Mouse (Mus musculus) neural tube, embryonic 12.5 days (tissue): ENCODE results near the gene Ccm2. TPM values are rescaled to one million over a fixed set of nuclear protein-coding genes. Genes with fewer than 3 reads are reported as not detected.

Source experiments
- ATAC-seq: fragments of 200-750 bp; cut with Nextera tagmentation; 2 replicates; pipeline ENCODE4 v1.8.0; 2017; ENCODE audit warnings: low read depth, mild to moderate bottlenecking, moderate TSS enrichment, moderate library complexity; ENCODE audit not compliant: low FRiP score
- H3K27ac ChIP-seq: fragments of 300-500 bp; sonication (generic); 2 replicates; pipeline ENCODE4 v1.5.1; 2016
- H3K27me3 ChIP-seq: fragments of 300-500 bp; sonication (generic); replicated peaks from 2 replicates; pipeline ENCODE4 v1.6.1; 2016; ENCODE audit warnings: mild to moderate bottlenecking
- H3K36me3 ChIP-seq: fragments of 300-500 bp; sonication (generic); 2 replicates; pipeline ENCODE4 v1.6.1; 2016; ENCODE audit warnings: mild to moderate bottlenecking
- H3K4me1 ChIP-seq: fragments of 300-500 bp; sonication (generic); 2 replicates; pipeline ENCODE4 v1.6.1; 2016
- H3K4me2 ChIP-seq: fragments of 300-500 bp; sonication (generic); replicated peaks from 2 replicates; pipeline ENCODE4 v1.6.1; 2016; ENCODE audit warnings: mild to moderate bottlenecking
- H3K4me3 ChIP-seq: fragments of 300-500 bp; sonication (generic); 2 replicates; pipeline ENCODE4 v1.5.1; 2016
- H3K9ac ChIP-seq: fragments of 300-500 bp; sonication (generic); 2 replicates; pipeline ENCODE4 v1.6.1; 2016; ENCODE audit warnings: mild to moderate bottlenecking
- H3K9me3 ChIP-seq: fragments of 300-500 bp; sonication (generic); 2 replicates; pipeline ENCODE4 v1.6.1; 2016; ENCODE audit warnings: mild to moderate bottlenecking
- WGBS: fragments of 180-500 bp; shearing (Covaris S2); methylation state at CpG from one replicate; pipeline ENCODE4 v1.1.7; 2016; 5-methylcytosine and 5-hydroxymethylcytosine counted together
- polyA plus RNA-seq: library from polyadenylated mRNA; unstranded; fragments of >200 nt; fragmentation: Nextera tagmentation; extraction: Ambion mirVana; gene quantifications from 2 replicates; pipeline ENCODE4 v1.2.1, GENCODE M21; 2016

The Ccm2 gene
- polyA plus RNA-seq, 1 experiment from 2014 or later = 100 TPM

DNA sequence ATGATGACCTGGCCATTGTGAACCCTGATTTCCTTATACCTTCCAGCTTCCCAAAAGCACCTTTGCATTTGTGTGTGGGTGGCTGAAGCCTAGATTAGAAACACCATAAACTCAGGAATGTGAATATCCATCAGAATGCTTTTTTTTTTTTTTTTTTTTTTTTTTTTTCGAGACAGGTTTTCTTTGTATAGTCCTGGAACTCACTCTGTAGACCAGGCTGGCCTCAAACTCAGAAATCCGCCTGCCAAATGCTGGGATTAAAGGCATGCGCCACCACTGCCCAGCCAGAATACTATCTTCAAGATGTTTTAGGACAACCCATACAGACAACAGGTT, 862 bp upstream of the Ccm2 start:
- Histone ChIP-seq H3K9ac (peak overlapping the region; percentile 93), H3K9me3 (no peaks in the 10 kb centered on the region), H3K36me3 (0 out of 2 replicates have a peak, but pooled peaks cover under 1% of the 10 kb centered on the region), H3K4me2 (peak overlapping the region; percentile 68), H3K4me1 (peaks cover 10% of the 10 kb centered on the region), H3K4me3 (peak overlapping the region; percentile 91), H3K27me3 (no peaks in the 10 kb centered on the region), H3K27ac (peak overlapping the region; percentile 90)
- 27% methylated on average over 3 of the region's 3 CpGs for WGBS
- ATAC-seq = 0 out of 2 replicates have a peak, but pooled peaks have one; percentile 1

DNA sequence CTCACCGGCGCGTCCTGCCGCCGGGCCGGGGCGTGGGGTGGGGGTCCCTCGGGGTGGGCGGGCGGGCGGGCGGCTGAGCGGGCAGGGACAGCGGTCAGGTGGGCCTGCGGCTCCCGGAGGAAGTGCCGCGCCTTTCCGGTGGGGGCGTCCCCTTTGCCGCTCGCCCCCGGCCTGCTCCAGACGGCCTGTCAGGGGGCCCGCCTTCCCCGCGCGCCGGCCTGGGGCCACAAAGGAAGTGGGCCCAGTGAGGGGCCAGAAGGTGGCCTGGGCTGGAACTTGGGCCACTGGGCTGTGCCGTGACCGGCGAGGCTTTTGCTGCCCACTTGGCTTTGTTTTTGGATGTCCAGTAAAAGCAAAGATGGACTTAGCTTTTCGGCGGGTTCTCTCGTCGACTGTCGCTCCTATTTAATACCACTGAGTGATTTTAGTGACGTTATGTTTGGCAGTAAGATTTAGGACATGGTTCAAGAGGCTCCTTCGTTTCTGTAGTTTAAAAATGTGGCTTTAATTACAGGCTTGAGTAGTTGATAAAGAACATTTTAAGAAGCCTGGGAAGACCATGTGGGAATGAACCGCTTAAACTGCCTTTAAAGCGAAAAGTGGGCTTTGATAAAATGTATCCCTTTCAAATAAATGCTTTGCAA, 472 bp downstream of the Ccm2 start:
- Histone ChIP-seq H3K9me3 (no peaks in the 10 kb centered on the region), H3K4me1 (peaks cover 10% of the 10 kb centered on the region), H3K27ac (peak overlapping the region; percentile 90), H3K4me3 (peak overlapping the region; percentile 91), H3K36me3 (peaks cover 4% of the 10 kb centered on the region; the same call in 1 of the 2 replicates), H3K27me3 (no peaks in the 10 kb centered on the region), H3K4me2 (peak overlapping the region; percentile 68), H3K9ac (peak overlapping the region; percentile 93)
- ATAC-seq = peak; percentile 73
- 1% methylated on average over 34 of the region's 41 CpGs for WGBS

DNA sequence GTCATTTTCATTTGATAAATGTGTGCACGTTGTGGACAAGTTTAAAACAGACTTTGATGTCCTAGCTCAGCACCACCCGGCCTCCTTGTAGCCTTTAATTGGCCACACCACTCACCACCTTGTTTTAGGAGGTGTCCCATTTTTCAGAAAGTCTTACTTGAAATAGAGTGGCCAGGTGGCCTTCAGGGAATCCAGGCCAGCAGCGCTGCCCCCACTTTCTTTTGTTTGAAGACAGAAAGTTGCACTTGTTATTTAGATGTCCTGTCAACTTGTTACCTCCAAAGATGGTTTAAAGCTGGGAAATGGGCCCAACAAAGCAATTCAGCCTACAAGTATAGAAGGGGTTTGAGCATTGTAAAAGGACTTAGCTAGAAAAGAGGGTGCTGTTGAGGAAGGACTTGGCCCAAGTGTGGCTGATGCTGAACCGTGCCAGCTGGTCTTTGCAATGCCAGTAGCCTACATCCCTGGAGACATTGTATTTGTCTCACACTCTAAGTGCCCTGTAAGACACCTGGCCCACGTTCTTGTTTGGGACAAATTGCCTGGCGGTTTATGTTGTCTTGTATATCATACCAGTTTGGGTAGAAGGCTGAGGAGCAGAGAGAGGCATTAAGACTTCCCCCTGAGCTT, 1.1 kb downstream of the Ccm2 start:
- H3K27ac ChIP-seq = no peak overlapping the region
- no peak for ATAC-seq
- no peaks in the 10 kb centered on the region for H3K27me3 ChIP-seq
- H3K9me3 ChIP-seq = no peaks in the 10 kb centered on the region
- H3K4me2 ChIP-seq = peak overlapping the region; percentile 68
- H3K36me3 ChIP-seq = peaks cover 7% of the 10 kb centered on the region; the same call in 1 of the 2 replicates
- 31% methylated on average over 6 of the region's 6 CpGs for WGBS
- peak overlapping the region; percentile 93 for H3K9ac ChIP-seq
- H3K4me1 ChIP-seq = peaks cover 10% of the 10 kb centered on the region
- H3K4me3 ChIP-seq = peak overlapping the region; percentile 91

DNA sequence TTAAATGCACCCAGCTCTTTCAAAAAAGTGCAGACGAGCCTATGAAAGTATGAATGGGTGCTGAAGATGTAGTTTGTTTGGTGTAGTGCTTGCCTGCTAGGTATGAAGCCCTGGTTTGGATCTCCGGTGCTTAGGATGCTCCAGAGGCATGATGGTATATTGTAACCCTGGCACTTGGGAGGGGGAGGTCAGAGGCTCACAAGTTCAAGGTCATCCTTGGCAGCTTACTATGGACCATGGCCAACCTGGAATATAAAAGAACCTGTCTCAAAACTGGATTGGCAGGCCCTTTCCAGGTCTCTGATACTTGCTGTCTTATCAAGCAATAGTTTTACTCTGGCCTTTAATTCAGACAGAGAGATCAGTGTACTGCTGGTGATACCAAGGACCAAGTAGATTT, 3.1 kb downstream of the Ccm2 start:
- Histone ChIP-seq H3K27me3 (no peaks in the 10 kb centered on the region), H3K4me3 (no peak overlapping the region), H3K36me3 (peaks cover 10% of the 10 kb centered on the region; the same call in 1 of the 2 replicates), H3K4me2 (no peak overlapping the region), H3K27ac (no peak overlapping the region), H3K4me1 (peaks cover 10% of the 10 kb centered on the region), H3K9me3 (no peaks in the 10 kb centered on the region), H3K9ac (no peak overlapping the region)
- ATAC-seq = no peak
- 96% methylated on average over 2 of the region's 2 CpGs for WGBS

DNA sequence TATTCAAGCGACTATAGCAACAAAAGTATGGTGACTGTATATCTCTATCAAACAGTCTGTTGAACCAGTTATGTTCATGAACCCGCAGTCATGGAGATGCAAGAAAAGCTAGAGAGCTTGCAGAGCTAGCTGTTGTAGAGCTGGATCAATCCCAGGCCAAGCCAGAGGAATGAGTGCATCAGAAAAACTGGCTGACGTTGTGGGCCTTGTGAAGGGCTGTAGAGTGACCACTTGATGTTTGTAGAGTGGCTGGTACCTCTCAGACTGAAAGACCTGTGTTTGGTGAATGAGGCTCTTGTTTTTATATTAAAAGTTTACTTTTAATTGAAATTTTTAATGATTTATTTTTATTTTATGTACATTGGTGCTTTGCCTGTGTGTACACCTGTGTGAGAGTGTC, 3.5 kb downstream of the Ccm2 start:
- Histone ChIP-seq H3K4me3 (no peak overlapping the region), H3K27ac (no peak overlapping the region), H3K9me3 (no peaks in the 10 kb centered on the region), H3K4me1 (peaks cover 10% of the 10 kb centered on the region), H3K36me3 (peaks cover 10% of the 10 kb centered on the region; the same call in 1 of the 2 replicates), H3K27me3 (no peaks in the 10 kb centered on the region), H3K9ac (no peak overlapping the region), H3K4me2 (no peak overlapping the region)
- WGBS = 95% methylated on average over 3 of the region's 3 CpGs
- ATAC-seq = no peak

DNA sequence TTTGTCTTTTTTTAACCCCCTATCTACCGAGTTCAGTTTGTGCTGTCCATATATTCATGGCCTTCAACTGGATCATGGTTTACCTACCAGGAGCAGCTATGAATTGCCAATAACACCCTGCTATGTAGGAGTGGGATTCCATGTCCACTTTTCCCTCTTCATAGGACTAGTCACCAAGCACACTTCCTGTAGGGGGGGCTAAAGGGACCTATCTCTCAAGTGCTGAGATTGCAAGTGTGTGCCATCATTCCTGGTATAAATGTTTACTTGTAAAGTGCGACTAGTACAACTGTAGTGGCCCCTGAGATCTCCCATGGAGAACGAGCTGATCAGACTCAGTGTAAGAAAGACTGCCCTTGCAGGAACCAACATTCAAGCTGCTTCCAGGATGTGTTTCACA, 11.5 kb downstream of the Ccm2 start:
- no peak for ATAC-seq
- no peaks in the 10 kb centered on the region for H3K9me3 ChIP-seq
- no peaks in the 10 kb centered on the region for H3K27me3 ChIP-seq
- H3K4me3 ChIP-seq = no peak overlapping the region
- no peak overlapping the region for H3K4me2 ChIP-seq
- H3K9ac ChIP-seq = no peak overlapping the region
- WGBS = 84% methylated on average over 3 of the region's 3 CpGs
- H3K27ac ChIP-seq = no peak overlapping the region
- peaks cover 10% of the 10 kb centered on the region for H3K36me3 ChIP-seq
- H3K4me1 ChIP-seq = no peaks in the 10 kb centered on the region

DNA sequence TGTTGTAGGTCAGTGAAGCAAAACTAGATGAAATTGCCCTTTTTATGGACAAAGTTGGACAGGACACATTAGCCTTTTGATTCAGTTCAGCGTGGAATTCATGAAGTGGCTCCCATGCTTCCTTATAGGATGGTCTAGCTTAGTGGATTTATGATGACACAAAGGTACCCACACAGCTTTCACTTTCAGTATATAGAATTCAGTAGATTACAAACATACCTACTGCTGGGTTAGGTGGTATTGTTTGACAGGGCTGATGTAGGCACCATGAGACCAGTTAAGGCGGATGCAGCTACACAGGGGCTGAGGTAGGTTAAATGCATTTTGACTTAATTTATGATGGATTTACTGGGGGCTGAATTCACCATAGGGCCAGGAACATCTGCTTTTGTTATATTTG, 13.3 kb downstream of the Ccm2 start:
- no peak for ATAC-seq
- H3K4me2 ChIP-seq = no peak overlapping the region
- no peak overlapping the region for H3K4me3 ChIP-seq
- H3K9ac ChIP-seq = no peak overlapping the region
- H3K27ac ChIP-seq = no peak overlapping the region
- H3K27me3 ChIP-seq = no peaks in the 10 kb centered on the region
- peaks cover 20% of the 10 kb centered on the region for H3K36me3 ChIP-seq
- WGBS = 89% methylated on average over 2 of the region's 2 CpGs
- no peaks in the 10 kb centered on the region for H3K4me1 ChIP-seq
- no peaks in the 10 kb centered on the region for H3K9me3 ChIP-seq

DNA sequence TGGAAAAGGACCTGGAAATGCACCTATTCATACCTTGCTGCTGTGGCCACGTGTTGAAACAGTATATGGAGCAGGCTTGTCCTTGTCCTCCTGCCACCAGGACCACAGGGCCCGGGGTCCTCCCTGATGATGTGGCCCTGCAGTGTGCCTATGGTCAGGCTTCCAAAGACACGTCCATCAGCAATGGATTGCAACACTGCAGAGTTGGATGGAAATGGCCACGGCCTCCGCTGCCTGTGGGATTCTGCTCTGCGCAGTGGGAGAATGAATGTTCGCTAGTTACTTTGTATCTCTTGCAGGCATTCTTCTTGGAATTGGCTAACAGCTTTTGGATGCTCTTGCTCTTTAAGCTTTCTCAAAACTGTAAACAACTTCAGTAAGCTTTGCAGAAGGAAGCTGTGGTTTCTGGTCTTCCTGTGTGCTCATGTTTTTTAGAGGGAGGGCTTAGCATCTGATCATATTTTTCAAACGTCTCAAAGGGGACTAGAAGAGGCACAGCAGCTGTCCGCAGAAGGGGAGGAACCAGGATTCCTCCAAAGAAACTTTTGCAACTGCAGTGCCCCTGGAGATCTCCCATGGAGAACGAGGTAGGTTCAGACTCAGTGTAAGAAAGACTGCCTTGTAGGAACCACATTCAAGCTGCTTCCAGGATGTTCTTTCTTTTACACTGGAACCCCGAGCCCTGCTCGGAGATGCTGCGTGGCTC, 14.1 kb downstream of the Ccm2 start:
- no peak overlapping the region for H3K9ac ChIP-seq
- whole genome bisulfite sequencing = 91% methylated on average over 13 of the region's 13 CpGs
- no peaks in the 10 kb centered on the region for H3K27me3 ChIP-seq
- H3K4me3 ChIP-seq = no peak overlapping the region
- no peak overlapping the region for H3K4me2 ChIP-seq
- H3K9me3 ChIP-seq = no peaks in the 10 kb centered on the region
- ATAC-seq = no peak
- H3K36me3 ChIP-seq = peaks cover 20% of the 10 kb centered on the region
- H3K27ac ChIP-seq = no peak overlapping the region
- no peaks in the 10 kb centered on the region for H3K4me1 ChIP-seq

DNA sequence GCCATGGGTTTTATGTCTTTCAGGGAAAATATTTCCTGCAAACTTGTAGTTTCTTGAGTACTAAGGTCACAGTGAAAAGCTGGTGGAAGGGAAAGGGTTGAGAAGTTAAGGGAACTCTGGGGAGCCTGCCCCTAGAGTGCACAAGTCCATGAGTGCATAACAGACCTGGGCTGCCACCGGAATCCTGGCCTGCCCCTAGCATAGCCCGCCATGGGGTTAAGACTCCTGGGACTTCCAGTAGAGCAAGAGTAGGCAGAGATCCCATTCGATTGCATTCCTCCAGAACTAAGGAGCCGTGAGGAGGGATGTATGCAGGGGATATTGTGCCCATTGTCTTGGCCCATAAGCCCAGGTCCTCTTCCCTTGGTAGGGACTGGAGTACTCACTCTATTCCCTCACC, 14.8 kb downstream of the Ccm2 start:
- Histone ChIP-seq H3K4me2 (no peak overlapping the region), H3K4me3 (no peak overlapping the region), H3K9ac (no peak overlapping the region), H3K9me3 (no peaks in the 10 kb centered on the region), H3K36me3 (peaks cover 20% of the 10 kb centered on the region), H3K27ac (no peak overlapping the region), H3K27me3 (no peaks in the 10 kb centered on the region), H3K4me1 (no peaks in the 10 kb centered on the region; the same call in 1 of the 2 replicates)
- WGBS = 88% methylated on average over 4 of the region's 4 CpGs
- no peak for ATAC-seq

DNA sequence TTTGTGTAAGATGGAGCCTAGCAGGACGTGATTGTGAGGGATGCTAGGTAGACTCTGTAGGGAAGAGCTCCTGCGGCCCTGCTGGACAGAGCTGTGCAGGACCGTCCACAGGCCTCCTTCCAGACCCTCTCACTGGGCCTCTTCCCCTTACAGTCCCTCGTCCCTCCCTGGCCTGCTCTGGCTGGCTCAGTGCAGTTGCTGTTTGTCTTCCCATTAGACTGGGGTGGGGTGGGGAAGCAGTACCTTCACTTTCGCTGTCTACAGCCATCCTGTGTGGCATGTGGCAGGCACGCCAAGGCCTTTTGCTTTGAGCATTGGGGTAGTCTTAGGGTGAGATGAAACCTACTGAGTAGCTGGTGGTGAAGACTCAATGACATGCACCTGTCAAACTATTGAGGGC, 15.7 kb downstream of the Ccm2 start:
- Histone ChIP-seq H3K4me2 (no peak overlapping the region), H3K9ac (no peak overlapping the region), H3K9me3 (no peaks in the 10 kb centered on the region), H3K27ac (no peak overlapping the region), H3K4me3 (no peak overlapping the region), H3K36me3 (peaks cover 14% of the 10 kb centered on the region), H3K27me3 (no peaks in the 10 kb centered on the region), H3K4me1 (no peaks in the 10 kb centered on the region; the same call in 1 of the 2 replicates)
- WGBS = 90% methylated on average over 6 of the region's 6 CpGs
- ATAC-seq = no peak

DNA sequence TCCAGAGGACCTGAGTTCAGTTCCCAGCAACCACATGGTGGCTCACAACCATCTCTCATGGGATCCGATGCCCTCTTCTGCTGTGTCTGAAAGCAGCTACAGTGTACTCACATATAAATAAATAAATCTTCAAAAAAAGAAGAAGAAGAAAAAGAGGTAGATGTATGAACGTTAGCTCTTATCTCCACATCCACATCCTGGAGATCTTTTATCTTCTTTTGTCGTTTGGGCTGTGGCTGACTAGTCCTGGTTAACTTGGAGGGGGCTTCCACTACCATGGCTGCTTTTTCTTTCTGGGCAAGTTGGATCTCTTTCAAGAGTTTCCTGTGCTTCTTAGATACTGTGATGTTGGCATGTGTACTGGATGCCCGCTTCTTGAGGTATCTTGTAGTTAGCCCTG, 16.5 kb downstream of the Ccm2 start:
- no peaks in the 10 kb centered on the region for H3K9me3 ChIP-seq
- peaks cover 10% of the 10 kb centered on the region; the same call in 1 of the 2 replicates for H3K36me3 ChIP-seq
- no peaks in the 10 kb centered on the region for H3K27me3 ChIP-seq
- WGBS = 92% methylated on average over 4 of the region's 4 CpGs
- ATAC-seq = no peak
- H3K4me1 ChIP-seq = peaks cover 4% of the 10 kb centered on the region; the same call in 1 of the 2 replicates
- H3K4me2 ChIP-seq = no peak overlapping the region
- no peak overlapping the region for H3K9ac ChIP-seq
- H3K4me3 ChIP-seq = no peak overlapping the region
- no peak overlapping the region for H3K27ac ChIP-seq

DNA sequence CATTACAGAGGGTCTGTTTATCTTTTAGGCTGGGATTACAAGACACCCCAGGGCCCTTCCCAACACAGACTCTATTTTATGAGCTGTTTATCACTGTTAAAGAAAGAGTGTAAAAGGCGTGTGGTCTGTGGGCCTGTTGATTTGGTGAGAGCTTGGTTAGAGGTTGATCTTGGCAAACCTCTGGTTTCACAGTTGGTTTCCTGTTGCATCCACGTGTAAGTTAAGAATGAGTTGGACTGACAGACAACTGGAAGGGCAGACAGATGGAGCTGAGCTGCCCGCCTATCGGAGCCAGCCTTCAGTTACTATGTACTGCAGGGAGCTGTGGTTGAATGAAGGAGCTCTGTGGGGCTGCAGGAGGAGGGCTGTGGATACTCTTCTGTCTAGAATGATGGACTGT, 19.8 kb downstream of the Ccm2 start:
- 86% methylated on average over 4 of the region's 4 CpGs for WGBS
- H3K27me3 ChIP-seq = no peaks in the 10 kb centered on the region

More for the DNA sequence above, 19.8 kb downstream of the Ccm2 start:
- ATAC-seq = no peak
- no peaks in the 10 kb centered on the region for H3K9me3 ChIP-seq
- H3K4me3 ChIP-seq = no peak overlapping the region
- H3K36me3 ChIP-seq = peaks cover 21% of the 10 kb centered on the region; the same call in 1 of the 2 replicates
- no peak overlapping the region for H3K4me2 ChIP-seq
- H3K9ac ChIP-seq = no peak overlapping the region
- H3K4me1 ChIP-seq = peaks cover 16% of the 10 kb centered on the region
- H3K27ac ChIP-seq = no peak overlapping the region
